Mouse (Mus musculus): ENCODE measurements at regions not wholly inside any gene's neighbourhood (a gene's known extent, or its start where the extent isn't known, plus 50 kb on each side); places are given as distances from the start of the nearest gene placed in this dataset.

- peak; percentile 38; the same call in 1 of the 2 replicates for ATAC-seq
- no peaks in the 10 kb centered on the region for H3K4me1 ChIP-seq (replicated peaks; ENCODE audit: control insufficient read depth, insufficient read depth, low read length)
- H3K4me3 ChIP-seq (replicated peaks; ENCODE audit: low read length): no peak overlapping the region
- H3K9me3 ChIP-seq (ENCODE audit: control insufficient read depth, low read length): no peaks in the 10 kb centered on the region
- H3K9ac ChIP-seq (replicated peaks; ENCODE audit: low read depth, low read length): no peak overlapping the region
- 51% methylated on average over 1 of the region's 1 CpGs for WGBS
- H3K36me3 ChIP-seq (ENCODE audit: control insufficient read depth, insufficient read depth): no peaks in the 10 kb centered on the region
- H3K27ac ChIP-seq (ENCODE audit: low read length): no peak overlapping the region
- H3K4me2 ChIP-seq (ENCODE audit: low read length): no peak overlapping the region
- no peaks in the 10 kb centered on the region for H3K27me3 ChIP-seq (replicated peaks; ENCODE audit: control insufficient read depth, insufficient read depth, low read length)
These were observed 1122.8 kb upstream of the Slc10a2 start for GRCm38 (mm10) chr8:6227901-6228300.

- Histone ChIP-seq H3K4me2 (ENCODE audit: low read length) (no peak overlapping the region), H3K36me3 (ENCODE audit: control insufficient read depth, insufficient read depth) (no peaks in the 10 kb centered on the region), H3K9ac (replicated peaks; ENCODE audit: low read depth, low read length) (no peak overlapping the region), H3K9me3 (ENCODE audit: control insufficient read depth, low read length) (no peaks in the 10 kb centered on the region), H3K27ac (ENCODE audit: low read length) (no peak overlapping the region), H3K4me3 (replicated peaks; ENCODE audit: low read length) (no peak overlapping the region), H3K4me1 (replicated peaks; ENCODE audit: control insufficient read depth, insufficient read depth, low read length) (no peaks in the 10 kb centered on the region), H3K27me3 (replicated peaks; ENCODE audit: control insufficient read depth, insufficient read depth, low read length) (no peaks in the 10 kb centered on the region)
- WGBS: 65% methylated on average over 1 of the region's 1 CpGs
- ATAC-seq: no peak
These were observed 1120.0 kb upstream of the Slc10a2 start for GRCm38 (mm10) chr8:6225194-6225593.

GRCm38 (mm10) chr8:6207617-6208349 lies 1102.6 kb upstream of the Slc10a2 start:
- Histone ChIP-seq H3K9me3 (ENCODE audit: control insufficient read depth, low read length) (no peaks in the 10 kb centered on the region), H3K27me3 (replicated peaks; ENCODE audit: control insufficient read depth, insufficient read depth, low read length) (no peaks in the 10 kb centered on the region), H3K36me3 (ENCODE audit: control insufficient read depth, insufficient read depth) (no peaks in the 10 kb centered on the region), H3K9ac (replicated peaks; ENCODE audit: low read depth, low read length) (no peak overlapping the region), H3K4me2 (ENCODE audit: low read length) (no peak overlapping the region), H3K4me1 (replicated peaks; ENCODE audit: control insufficient read depth, insufficient read depth, low read length) (peaks cover 3% of the 10 kb centered on the region; the same call in 1 of the 2 replicates), H3K27ac (ENCODE audit: low read length) (no peak overlapping the region), H3K4me3 (replicated peaks; ENCODE audit: low read length) (no peak overlapping the region)
- ATAC-seq: peak; percentile 97
- 13% methylated on average over 2 of the region's 2 CpGs for WGBS

- H3K9ac ChIP-seq (replicated peaks; ENCODE audit: low read depth, low read length): no peak overlapping the region
- no peaks in the 10 kb centered on the region for H3K27me3 ChIP-seq (replicated peaks; ENCODE audit: control insufficient read depth, insufficient read depth, low read length)
- ATAC-seq: peak; percentile 57
- no peak overlapping the region for H3K27ac ChIP-seq (ENCODE audit: low read length)
- no peaks in the 10 kb centered on the region for H3K36me3 ChIP-seq (ENCODE audit: control insufficient read depth, insufficient read depth)
- no peak overlapping the region for H3K4me3 ChIP-seq (replicated peaks; ENCODE audit: low read length)
- WGBS: 15% methylated on average over 3 of the region's 3 CpGs
- H3K4me2 ChIP-seq (ENCODE audit: low read length): no peak overlapping the region
- H3K4me1 ChIP-seq (replicated peaks; ENCODE audit: control insufficient read depth, insufficient read depth, low read length): peaks cover 3% of the 10 kb centered on the region; the same call in 1 of the 2 replicates
- H3K9me3 ChIP-seq (ENCODE audit: control insufficient read depth, low read length): no peaks in the 10 kb centered on the region
These were observed 1099.0 kb upstream of the Slc10a2 start for GRCm38 (mm10) chr8:6204051-6204745.

GRCm38 (mm10) chr8:6191431-6191830 lies 1086.3 kb upstream of the Slc10a2 start:
- no peak overlapping the region for H3K27ac ChIP-seq (ENCODE audit: low read length)
- no peaks in the 10 kb centered on the region; the same call in 1 of the 2 replicates for H3K9me3 ChIP-seq (ENCODE audit: control insufficient read depth, low read length)
- ATAC-seq: no peak
- H3K4me3 ChIP-seq (replicated peaks; ENCODE audit: low read length): no peak overlapping the region
- no peak overlapping the region for H3K4me2 ChIP-seq (ENCODE audit: low read length)
- H3K36me3 ChIP-seq (ENCODE audit: control insufficient read depth, insufficient read depth): no peaks in the 10 kb centered on the region
- no peaks in the 10 kb centered on the region for H3K27me3 ChIP-seq (replicated peaks; ENCODE audit: control insufficient read depth, insufficient read depth, low read length)
- 90% methylated on average over 2 of the region's 2 CpGs for WGBS
- H3K4me1 ChIP-seq (replicated peaks; ENCODE audit: control insufficient read depth, insufficient read depth, low read length): no peaks in the 10 kb centered on the region
- H3K9ac ChIP-seq (replicated peaks; ENCODE audit: low read depth, low read length): no peak overlapping the region

GRCm38 (mm10) chr8:6188422-6188821 lies 1083.3 kb upstream of the Slc10a2 start:
- 77% methylated on average over 2 of the region's 2 CpGs for WGBS

GRCm38 (mm10) chr8:6186561-6186960 lies 1081.4 kb upstream of the Slc10a2 start:
- Histone ChIP-seq H3K4me2 (ENCODE audit: low read length) (no peak overlapping the region), H3K4me1 (replicated peaks; ENCODE audit: control insufficient read depth, insufficient read depth, low read length) (no peaks in the 10 kb centered on the region), H3K36me3 (ENCODE audit: control insufficient read depth, insufficient read depth) (no peaks in the 10 kb centered on the region), H3K27ac (ENCODE audit: low read length) (no peak overlapping the region), H3K9ac (replicated peaks; ENCODE audit: low read depth, low read length) (no peak overlapping the region), H3K4me3 (replicated peaks; ENCODE audit: low read length) (no peak overlapping the region), H3K27me3 (replicated peaks; ENCODE audit: control insufficient read depth, insufficient read depth, low read length) (no peaks in the 10 kb centered on the region), H3K9me3 (ENCODE audit: control insufficient read depth, low read length) (no peaks in the 10 kb centered on the region; the same call in 1 of the 2 replicates)
- WGBS: 69% methylated on average over 1 of the region's 1 CpGs
- no peak for ATAC-seq

More at GRCm38 (mm10) chr8:6188422-6188821, 1083.3 kb upstream of the Slc10a2 start:
- no peak overlapping the region for H3K4me3 ChIP-seq (replicated peaks; ENCODE audit: low read length)
- no peaks in the 10 kb centered on the region; the same call in 1 of the 2 replicates for H3K9me3 ChIP-seq (ENCODE audit: control insufficient read depth, low read length)
- H3K36me3 ChIP-seq (ENCODE audit: control insufficient read depth, insufficient read depth): no peaks in the 10 kb centered on the region
- H3K27ac ChIP-seq (ENCODE audit: low read length): no peak overlapping the region
- no peak overlapping the region for H3K4me2 ChIP-seq (ENCODE audit: low read length)
- ATAC-seq: no peak
- no peaks in the 10 kb centered on the region for H3K27me3 ChIP-seq (replicated peaks; ENCODE audit: control insufficient read depth, insufficient read depth, low read length)
- no peaks in the 10 kb centered on the region for H3K4me1 ChIP-seq (replicated peaks; ENCODE audit: control insufficient read depth, insufficient read depth, low read length)
- no peak overlapping the region for H3K9ac ChIP-seq (replicated peaks; ENCODE audit: low read depth, low read length)

- Histone ChIP-seq H3K4me2 (ENCODE audit: low read length) (no peak overlapping the region), H3K27me3 (replicated peaks; ENCODE audit: control insufficient read depth, insufficient read depth, low read length) (no peaks in the 10 kb centered on the region), H3K36me3 (ENCODE audit: control insufficient read depth, insufficient read depth) (no peaks in the 10 kb centered on the region), H3K9me3 (ENCODE audit: control insufficient read depth, low read length) (no peaks in the 10 kb centered on the region), H3K4me1 (replicated peaks; ENCODE audit: control insufficient read depth, insufficient read depth, low read length) (no peaks in the 10 kb centered on the region), H3K27ac (ENCODE audit: low read length) (no peak overlapping the region), H3K4me3 (replicated peaks; ENCODE audit: low read length) (no peak overlapping the region), H3K9ac (replicated peaks; ENCODE audit: low read depth, low read length) (no peak overlapping the region)
- WGBS: 72% methylated on average over 3 of the region's 3 CpGs
- no peak for ATAC-seq
These were observed 1074.5 kb upstream of the Slc10a2 start for GRCm38 (mm10) chr8:6179602-6180001.

- Histone ChIP-seq H3K9me3 (ENCODE audit: control insufficient read depth, low read length) (no peaks in the 10 kb centered on the region), H3K4me2 (ENCODE audit: low read length) (no peak overlapping the region), H3K36me3 (ENCODE audit: control insufficient read depth, insufficient read depth) (no peaks in the 10 kb centered on the region), H3K9ac (replicated peaks; ENCODE audit: low read depth, low read length) (no peak overlapping the region), H3K4me3 (replicated peaks; ENCODE audit: low read length) (no peak overlapping the region), H3K27me3 (replicated peaks; ENCODE audit: control insufficient read depth, insufficient read depth, low read length) (no peaks in the 10 kb centered on the region), H3K27ac (ENCODE audit: low read length) (no peak overlapping the region), H3K4me1 (replicated peaks; ENCODE audit: control insufficient read depth, insufficient read depth, low read length) (no peaks in the 10 kb centered on the region)
- peak; percentile 70 for ATAC-seq
These were observed 1061.3 kb upstream of the Slc10a2 start for GRCm38 (mm10) chr8:6166433-6166832.
